Mouse (Mus musculus) hindlimb bud, embryonic 11.5 days (tissue): ENCODE measurements around the gene Pde6c.

ENCODE experiments used
- DNase-seq: peaks from one replicate; pipeline ENCODE4 v3.0.0-alpha.2; 2012; ENCODE audit warnings: low read depth, low spot score; ENCODE audit errors: extremely low spot score

Pde6c gene

GRCm38 (mm10) chr19:38134806-38135205 lies 2.2 kb downstream of the Pde6c start:
- no peak for DNase-seq

GRCm38 (mm10) chr19:38143540-38144271 lies 11.1 kb downstream of the Pde6c start:
- DNase-seq: no peak

- no peak for DNase-seq
Measured at GRCm38 (mm10) chr19:38156243-38156642, 23.7 kb downstream of the Pde6c start.

- no peak for DNase-seq
Measured at GRCm38 (mm10) chr19:38161648-38162354, 29.2 kb downstream of the Pde6c start.

GRCm38 (mm10) chr19:38164633-38165032 lies 32.1 kb downstream of the Pde6c start:
- DNase-seq: no peak

- DNase-seq: no peak
Measured at GRCm38 (mm10) chr19:38179675-38180074, 47.1 kb downstream of the Pde6c start.

GRCm38 (mm10) chr19:38186631-38187344 lies 54.2 kb downstream of the Pde6c start:
- no peak for DNase-seq

- DNase-seq: no peak
Measured at GRCm38 (mm10) chr19:38187345-38187680, 54.7 kb downstream of the Pde6c start.

GRCm38 (mm10) chr19:38190606-38191005 lies 58.0 kb downstream of the Pde6c start:
- no peak for DNase-seq

- DNase-seq: no peak
Measured at GRCm38 (mm10) chr19:38191446-38191845, 58.9 kb downstream of the Pde6c start.

- DNase-seq: no peak
Measured at GRCm38 (mm10) chr19:38195245-38195644, 62.7 kb downstream of the Pde6c start.

- DNase-seq: no peak
Measured at GRCm38 (mm10) chr19:38198731-38199130, 66.2 kb downstream of the Pde6c start.

- no peak for DNase-seq
Measured at GRCm38 (mm10) chr19:38206669-38207068, 74.1 kb downstream of the Pde6c start.

- no peak for DNase-seq
Measured at GRCm38 (mm10) chr19:38217696-38218095, 85.1 kb downstream of the Pde6c start.

GRCm38 (mm10) chr19:38223356-38223904 lies 90.8 kb downstream of the Pde6c start:
- no peak for DNase-seq

- DNase-seq: peak; percentile 73
Measured at GRCm38 (mm10) chr19:38223905-38224684, 91.5 kb downstream of the Pde6c start, which contains the start of gene Fra10ac1. Gene Fra10ac1, minus strand, starts transcription at chr19:38224156.

GRCm38 (mm10) chr19:38224685-38225060 lies 92.1 kb downstream of the Pde6c start:
- no peak for DNase-seq

- DNase-seq: no peak
Measured at GRCm38 (mm10) chr19:38228699-38229098, 96.1 kb downstream of the Pde6c start.

GRCm38 (mm10) chr19:38232087-38232486 lies 99.5 kb downstream of the Pde6c start:
- no peak for DNase-seq

- DNase-seq: no peak
Measured at GRCm38 (mm10) chr19:38232516-38232915, 99.9 kb downstream of the Pde6c start.
